Mouse (Mus musculus): Measurements from ENCODE around the gene Dip2b.

The Dip2b gene

GRCm38 (mm10) chr15:100038470-100038971 is at the start of gene Dip2b:
Gene Dip2b, plus strand, starts transcription at chr15:100038664.
- DNase-seq, result peak; percentile 89

- DNase-seq, result no peak
Observed at GRCm38 (mm10) chr15:99993100-99993499, 45.4 kb upstream of the Dip2b start.

GRCm38 (mm10) chr15:99997114-99997804 is 41.2 kb upstream of the Dip2b start:
- DNase-seq, result no peak

- DNase-seq, result no peak
Observed at GRCm38 (mm10) chr15:99999390-99999789, 39.1 kb upstream of the Dip2b start.

- no peak for DNase-seq
Observed at GRCm38 (mm10) chr15:100004677-100005273, 33.7 kb upstream of the Dip2b start.

- no peak for DNase-seq
Observed at GRCm38 (mm10) chr15:100006180-100006579, 32.3 kb upstream of the Dip2b start.

- DNase-seq, result no peak
Observed at GRCm38 (mm10) chr15:100018280-100018899, 20.1 kb upstream of the Dip2b start.

GRCm38 (mm10) chr15:100021175-100021574 is 17.3 kb upstream of the Dip2b start:
- DNase-seq, result no peak

- no peak for DNase-seq
Observed at GRCm38 (mm10) chr15:100022923-100023322, 15.5 kb upstream of the Dip2b start.

GRCm38 (mm10) chr15:100025076-100025834 is 13.2 kb upstream of the Dip2b start:
- DNase-seq, result no peak

- DNase-seq, result no peak
Observed at GRCm38 (mm10) chr15:100028133-100028532, 10.3 kb upstream of the Dip2b start.

GRCm38 (mm10) chr15:100029497-100029896 is 9.0 kb upstream of the Dip2b start:
- no peak for DNase-seq

- no peak for DNase-seq
Observed at GRCm38 (mm10) chr15:100029900-100030299, 8.6 kb upstream of the Dip2b start.

GRCm38 (mm10) chr15:100032546-100032945 is 5.9 kb upstream of the Dip2b start:
- no peak for DNase-seq

- DNase-seq, result peak; percentile 27
Observed at GRCm38 (mm10) chr15:100039001-100039701, 687 bp downstream of the Dip2b start.

GRCm38 (mm10) chr15:100040541-100041266 is 2.2 kb downstream of the Dip2b start:
- no peak for DNase-seq

GRCm38 (mm10) chr15:100041267-100042047 is 3.0 kb downstream of the Dip2b start:
- DNase-seq, result no peak

GRCm38 (mm10) chr15:100042048-100042400 is 3.6 kb downstream of the Dip2b start:
- no peak for DNase-seq

GRCm38 (mm10) chr15:100045576-100045975 is 7.1 kb downstream of the Dip2b start:
- DNase-seq, result no peak

GRCm38 (mm10) chr15:100049496-100050087 is 11.1 kb downstream of the Dip2b start:
- no peak for DNase-seq

- no peak for DNase-seq
Observed at GRCm38 (mm10) chr15:100050940-100051339, 12.5 kb downstream of the Dip2b start.

Data from kidney, adult 11 months (tissue).